Mouse (Mus musculus): ENCODE measurements around the gene Rtn4rl2. TPM values are rescaled to one million over a fixed set of nuclear protein-coding genes. Genes with fewer than 3 reads are reported as not detected.

Gene Rtn4rl2
- polyA plus RNA-seq, 1 experiment from 2014 or later = 1.4 TPM

- Histone ChIP-seq H3K36me3 (no peaks in the 10 kb centered on the region), H3K27me3 (ENCODE audit: low read depth, poor library complexity, severe bottlenecking) (peaks cover 38% of the 10 kb centered on the region), H3K4me3 (peak overlapping the region; percentile 80; the same call in 1 of the 2 replicates), H3K9me3 (replicated peaks) (no peaks in the 10 kb centered on the region), H3K27ac (replicated peaks) (no peak overlapping the region), H3K4me1 (peaks cover 40% of the 10 kb centered on the region)
- no peak for DNase-seq (ENCODE audit: low spot score)
- 41% methylated on average over 9 of the region's 9 CpGs for WGBS
Measured at GRCm38 (mm10) chr2:84837817-84838592, 48.5 kb downstream of the Rtn4rl2 start.

- Histone ChIP-seq H3K9me3 (replicated peaks) (no peaks in the 10 kb centered on the region), H3K4me1 (peaks cover 38% of the 10 kb centered on the region), H3K27me3 (ENCODE audit: low read depth, poor library complexity, severe bottlenecking) (peaks cover 38% of the 10 kb centered on the region), H3K27ac (replicated peaks) (no peak overlapping the region), H3K4me3 (no peak overlapping the region), H3K36me3 (no peaks in the 10 kb centered on the region)
- 68% methylated on average over 8 of the region's 8 CpGs for WGBS
- DNase-seq (ENCODE audit: low spot score) = no peak
Measured at GRCm38 (mm10) chr2:84837107-84837506, 49.4 kb downstream of the Rtn4rl2 start.

GRCm38 (mm10) chr2:84831666-84832391 lies 54.7 kb downstream of the Rtn4rl2 start:
- Histone ChIP-seq H3K36me3 (peaks cover 25% of the 10 kb centered on the region), H3K27ac (replicated peaks) (no peak overlapping the region), H3K9me3 (replicated peaks) (no peaks in the 10 kb centered on the region), H3K4me1 (peaks cover 12% of the 10 kb centered on the region), H3K27me3 (ENCODE audit: low read depth, poor library complexity, severe bottlenecking) (0 out of 2 replicates have a peak, but pooled peaks cover 11% of the 10 kb centered on the region), H3K4me3 (no peak overlapping the region)
- peak; percentile 78 for DNase-seq (ENCODE audit: low spot score)
- WGBS = 42% methylated on average over 10 of the region's 10 CpGs

- Histone ChIP-seq H3K27ac (replicated peaks) (peak overlapping the region; percentile 82), H3K27me3 (ENCODE audit: low read depth, poor library complexity, severe bottlenecking) (no peaks in the 10 kb centered on the region), H3K4me3 (peak overlapping the region; percentile 72), H3K4me1 (peaks cover 15% of the 10 kb centered on the region), H3K9me3 (replicated peaks) (no peaks in the 10 kb centered on the region), H3K36me3 (peaks cover 25% of the 10 kb centered on the region)
- WGBS = 1% methylated on average over 29 of the region's 29 CpGs
- no peak for DNase-seq (ENCODE audit: low spot score)
Measured at GRCm38 (mm10) chr2:84827283-84827920, 59.1 kb downstream of the Rtn4rl2 start.

GRCm38 (mm10) chr2:84826488-84827282 lies 59.8 kb downstream of the Rtn4rl2 start, which contains the start of gene Timm10:
TSS of gene Timm10 (plus strand) at chr2:84826997.
- no peaks in the 10 kb centered on the region for H3K27me3 ChIP-seq (ENCODE audit: low read depth, poor library complexity, severe bottlenecking)
- peak; percentile 93 for DNase-seq (ENCODE audit: low spot score)
- H3K9me3 ChIP-seq (replicated peaks) = no peaks in the 10 kb centered on the region
- H3K27ac ChIP-seq (replicated peaks) = peak within 1 kb of the TSS; percentile 82
- peak within 1 kb of the TSS; percentile 72 for H3K4me3 ChIP-seq
- peaks cover 25% of the 10 kb centered on the region for H3K36me3 ChIP-seq
- peaks cover 15% of the 10 kb centered on the region for H3K4me1 ChIP-seq
- under 1% methylated on average over 34 of the region's 34 CpGs for WGBS

- 56% methylated on average over 2 of the region's 2 CpGs for WGBS
- DNase-seq (ENCODE audit: low spot score) = no peak
- Histone ChIP-seq H3K9me3 (replicated peaks) (no peaks in the 10 kb centered on the region), H3K36me3 (no peaks in the 10 kb centered on the region), H3K27me3 (ENCODE audit: low read depth, poor library complexity, severe bottlenecking) (no peaks in the 10 kb centered on the region; the same call in 1 of the 2 replicates), H3K4me3 (no peak overlapping the region), H3K27ac (replicated peaks) (no peak overlapping the region), H3K4me1 (peaks cover 14% of the 10 kb centered on the region)
Measured at GRCm38 (mm10) chr2:84823237-84823636, 63.3 kb downstream of the Rtn4rl2 start.

- 68% methylated on average over 13 of the region's 13 CpGs for WGBS
- Histone ChIP-seq H3K4me1 (peaks cover 7% of the 10 kb centered on the region), H3K4me3 (no peak within 1 kb of the TSS), H3K9me3 (replicated peaks) (no peaks in the 10 kb centered on the region), H3K27ac (replicated peaks) (no peak within 1 kb of the TSS), H3K36me3 (no peaks in the 10 kb centered on the region), H3K27me3 (ENCODE audit: low read depth, poor library complexity, severe bottlenecking) (no peaks in the 10 kb centered on the region; the same call in 1 of the 2 replicates)
- DNase-seq (ENCODE audit: low spot score) = no peak
Measured at GRCm38 (mm10) chr2:84822552-84822951, 64.0 kb downstream of the Rtn4rl2 start, which contains the start of gene Smtnl1. TSS of gene Smtnl1 (minus strand) at chr2:84822652.

Small RNAs within 50 kb of the gene (microRNA-seq; reads per million reads assigned to microRNA genes)
- gene Gm24332 = not detected

Other genes with a start within 250 kb of the Rtn4rl2 start
- 37.5 and 40.9 TPM in 2 replicates for gene Ctnnd1, start 235.9 kb downstream of the Rtn4rl2 start, polyA plus RNA-seq (2016; fragmentation: Nextera tagmentation; extraction: Ambion mirVana)
- gene Btbd18, start 227.6 kb downstream of the Rtn4rl2 start, polyA plus RNA-seq (2016; fragmentation: Nextera tagmentation; extraction: Ambion mirVana) = 0.22 and 0.47 TPM in 2 replicates
- gene Selenoh, start 215.9 kb downstream of the Rtn4rl2 start, polyA plus RNA-seq (2016; fragmentation: Nextera tagmentation; extraction: Ambion mirVana) = 505 and 545 TPM in 2 replicates
- gene Gm28635, start 208.7 kb downstream of the Rtn4rl2 start, polyA plus RNA-seq (2016; fragmentation: Nextera tagmentation; extraction: Ambion mirVana) = not detected in 2 replicates
- 46.8 and 48.4 TPM in 2 replicates for gene Med19, start 208.3 kb downstream of the Rtn4rl2 start, polyA plus RNA-seq (2016; fragmentation: Nextera tagmentation; extraction: Ambion mirVana)
- 186 and 196 TPM in 2 replicates for gene Tmx2, start 207.6 kb downstream of the Rtn4rl2 start, polyA plus RNA-seq (2016; fragmentation: Nextera tagmentation; extraction: Ambion mirVana)
- gene Zdhhc5, start 171.5 kb downstream of the Rtn4rl2 start, polyA plus RNA-seq (2016; fragmentation: Nextera tagmentation; extraction: Ambion mirVana) = 22.8 and 26.0 TPM in 2 replicates
- 51.6 and 52.6 TPM in 2 replicates for gene Clp1, start 159.4 kb downstream of the Rtn4rl2 start, polyA plus RNA-seq (2016; fragmentation: Nextera tagmentation; extraction: Ambion mirVana)
- 8.2 and 14.7 TPM in 2 replicates for gene Ypel4, start 152.7 kb downstream of the Rtn4rl2 start, polyA plus RNA-seq (2016; fragmentation: Nextera tagmentation; extraction: Ambion mirVana)
- 9.0 and 10.8 TPM in 2 replicates for gene Gm19426, start 143.1 kb downstream of the Rtn4rl2 start, polyA plus RNA-seq (2016; fragmentation: Nextera tagmentation; extraction: Ambion mirVana)
- 27.6 and 35.8 TPM in 2 replicates for gene Serping1, start 111.3 kb downstream of the Rtn4rl2 start, polyA plus RNA-seq (2016; fragmentation: Nextera tagmentation; extraction: Ambion mirVana)
- 33.0 and 34.5 TPM in 2 replicates for gene Ube2l6, start 87.9 kb downstream of the Rtn4rl2 start, polyA plus RNA-seq (2016; fragmentation: Nextera tagmentation; extraction: Ambion mirVana)
- 0.20 TPM in 1 of 2 replicates, not detected in the other for gene Smtnl1, start 64.1 kb downstream of the Rtn4rl2 start, polyA plus RNA-seq (2016; fragmentation: Nextera tagmentation; extraction: Ambion mirVana)
- gene Timm10, start 59.7 kb downstream of the Rtn4rl2 start, polyA plus RNA-seq (2016; fragmentation: Nextera tagmentation; extraction: Ambion mirVana) = 56.4 and 64.0 TPM in 2 replicates
- gene Slc43a1, start 47.9 kb downstream of the Rtn4rl2 start, polyA plus RNA-seq (2016; fragmentation: Nextera tagmentation; extraction: Ambion mirVana) = 22.4 and 26.1 TPM in 2 replicates
- gene Slc43a3, start 49.9 kb upstream of the Rtn4rl2 start, polyA plus RNA-seq (2016; fragmentation: Nextera tagmentation; extraction: Ambion mirVana) = 22.1 and 24.7 TPM in 2 replicates
- 0.32 TPM in 1 of 2 replicates, not detected in the other for gene Prg2, start 93.8 kb upstream of the Rtn4rl2 start, polyA plus RNA-seq (2016; fragmentation: Nextera tagmentation; extraction: Ambion mirVana)
- gene Prg3, start 101.5 kb upstream of the Rtn4rl2 start, polyA plus RNA-seq (2016; fragmentation: Nextera tagmentation; extraction: Ambion mirVana) = not detected in 2 replicates
- gene Ssrp1, start 150.5 kb upstream of the Rtn4rl2 start, polyA plus RNA-seq (2016; fragmentation: Nextera tagmentation; extraction: Ambion mirVana) = 392 and 411 TPM in 2 replicates
- 4.7 and 6.2 TPM in 2 replicates for gene P2rx3, start 150.8 kb upstream of the Rtn4rl2 start, polyA plus RNA-seq (2016; fragmentation: Nextera tagmentation; extraction: Ambion mirVana)
- gene Tnks1bp1, start 161.3 kb upstream of the Rtn4rl2 start, polyA plus RNA-seq (2016; fragmentation: Nextera tagmentation; extraction: Ambion mirVana) = 29.9 and 33.7 TPM in 2 replicates
- gene Aplnr, start 249.5 kb upstream of the Rtn4rl2 start, polyA plus RNA-seq (2016; fragmentation: Nextera tagmentation; extraction: Ambion mirVana) = 35.2 and 35.8 TPM in 2 replicates

Measured in midbrain, embryonic 10.5 days (tissue).